Mouse (Mus musculus) heart, embryonic 14.5 days (tissue): ENCODE data around the gene 4930404N11Rik. TPM values are rescaled to one million over a fixed set of nuclear protein-coding genes. Genes with fewer than 3 reads are reported as not detected.

Experiments
- ATAC-seq: fragments of 200-750 bp; cut with Nextera tagmentation; 2 replicates; pipeline ENCODE4 v1.8.0; 2017; ENCODE audit warnings: low read depth, moderate TSS enrichment; ENCODE audit not compliant: insufficient number of reproducible peaks, insufficient read depth, low FRiP score
- H3K27ac ChIP-seq, 2 experiments: fragments of 200-500 bp in 1 of 2; fragments of 300-500 bp in 1 of 2; sonication (generic) in 1 of 2; replicated peaks in 1 of 2; 2 replicates each; pipeline ENCODE4 v1.5.1; 2012 to 2014; ENCODE audit warnings: low read depth in 2 of 2, low read length in 2 of 2, control low read depth in 1 of 2, mild to moderate bottlenecking in 1 of 2, mixed read lengths in 1 of 2; ENCODE audit not compliant: control insufficient read depth in 1 of 2, insufficient read depth in 1 of 2
- H3K27me3 ChIP-seq: fragments of 300-500 bp; sonication (generic); 2 replicates; pipeline ENCODE4 v1.6.1; 2014; ENCODE audit warnings: mild to moderate bottlenecking, low read length, control low read depth; ENCODE audit not compliant: control insufficient read depth, insufficient read depth
- H3K36me3 ChIP-seq: fragments of 300-500 bp; sonication (generic); 2 replicates; pipeline ENCODE4 v1.6.1; 2014; ENCODE audit warnings: mild to moderate bottlenecking, control low read depth, low read length, mixed read lengths; ENCODE audit not compliant: control insufficient read depth, insufficient read depth
- H3K4me1 ChIP-seq, 2 experiments: fragments of 200-500 bp in 1 of 2; fragments of 300-500 bp in 1 of 2; sonication (generic) in 1 of 2; 2 replicates each; pipeline ENCODE4 v1.6.1; 2012 to 2014; ENCODE audit warnings: low read length in 2 of 2, control low read depth in 1 of 2, mixed read lengths in 1 of 2; ENCODE audit not compliant: control insufficient read depth in 2 of 2, insufficient read depth in 2 of 2
- H3K4me2 ChIP-seq: fragments of 300-500 bp; sonication (generic); 2 replicates; pipeline ENCODE4 v1.6.1; 2014; ENCODE audit warnings: mild to moderate bottlenecking, low read length
- H3K4me3 ChIP-seq, 2 experiments: fragments of 200-500 bp in 1 of 2; fragments of 300-500 bp in 1 of 2; sonication (generic) in 1 of 2; 2 replicates each; pipeline ENCODE4 v1.5.1; 2012 to 2014; ENCODE audit warnings: low read length in 2 of 2, mild to moderate bottlenecking in 2 of 2, control low read depth in 1 of 2, low read depth in 1 of 2, moderate library complexity in 1 of 2; ENCODE audit not compliant: control insufficient read depth in 1 of 2, insufficient read depth in 1 of 2
- H3K9ac ChIP-seq: fragments of 300-500 bp; sonication (generic); 2 replicates; pipeline ENCODE4 v1.6.1; 2014; ENCODE audit warnings: mild to moderate bottlenecking, low read length
- H3K9me3 ChIP-seq: fragments of 300-500 bp; sonication (generic); 2 replicates; pipeline ENCODE4 v1.6.1; 2016; ENCODE audit warnings: low read length, control low read depth; ENCODE audit not compliant: control insufficient read depth
- WGBS: fragments of 180-500 bp; shearing (Covaris S2); extraction: QIAGEN DNeasy Blood & Tissue Kit; methylation state at CpG from one replicate; pipeline ENCODE4 v1.1.7; 2014; 5-methylcytosine and 5-hydroxymethylcytosine counted together
- polyA plus RNA-seq: library from polyadenylated mRNA; unstranded; fragments of >200 nt; fragmentation: Nextera tagmentation; extraction: Ambion mirVana; gene quantifications from 2 replicates; pipeline ENCODE4 v1.2.1, GENCODE M21; 2014

4930404N11Rik gene
- polyA plus RNA-seq, 1 experiment from 2014 or later, result 0.38 TPM

DNA sequence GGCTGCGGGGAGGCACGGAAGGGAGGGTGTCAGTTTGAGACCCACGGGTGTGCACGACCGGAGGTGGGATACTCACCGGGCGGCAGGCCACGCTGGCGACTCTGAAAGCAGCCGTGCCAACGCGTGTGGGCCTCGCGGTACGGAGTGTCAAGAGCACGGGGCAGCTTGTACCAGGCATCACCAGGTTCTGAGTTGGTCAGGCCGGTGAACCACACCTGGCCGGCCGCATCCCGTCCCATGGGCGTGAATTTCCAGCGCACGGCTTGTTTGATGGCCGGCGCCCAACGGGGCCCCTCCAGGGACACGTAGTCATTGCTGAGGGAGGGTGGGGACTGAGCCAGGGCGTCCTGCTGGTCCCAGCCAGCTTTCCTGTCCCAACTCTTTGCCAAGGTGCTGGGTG is 950 bp downstream of the 4930404N11Rik start:
- Histone ChIP-seq H3K27ac (0 out of 4 replicates have a peak overlapping the region, but pooled peaks of 1 of the 2 experiments have one; percentile 22), H3K9me3 (no peaks in the 10 kb centered on the region), H3K9ac (peak overlapping the region; percentile 73), H3K27me3 (no peaks in the 10 kb centered on the region), H3K4me3 (peak overlapping the region; percentile 35 to 40), H3K4me2 (peak overlapping the region; percentile 69), H3K4me1 (peaks cover 29 to 63% of the 10 kb centered on the region in 2 experiments), H3K36me3 (peaks cover 55% of the 10 kb centered on the region)
- WGBS, result 6% methylated on average over 28 of the region's 28 CpGs
- no peak for ATAC-seq

DNA sequence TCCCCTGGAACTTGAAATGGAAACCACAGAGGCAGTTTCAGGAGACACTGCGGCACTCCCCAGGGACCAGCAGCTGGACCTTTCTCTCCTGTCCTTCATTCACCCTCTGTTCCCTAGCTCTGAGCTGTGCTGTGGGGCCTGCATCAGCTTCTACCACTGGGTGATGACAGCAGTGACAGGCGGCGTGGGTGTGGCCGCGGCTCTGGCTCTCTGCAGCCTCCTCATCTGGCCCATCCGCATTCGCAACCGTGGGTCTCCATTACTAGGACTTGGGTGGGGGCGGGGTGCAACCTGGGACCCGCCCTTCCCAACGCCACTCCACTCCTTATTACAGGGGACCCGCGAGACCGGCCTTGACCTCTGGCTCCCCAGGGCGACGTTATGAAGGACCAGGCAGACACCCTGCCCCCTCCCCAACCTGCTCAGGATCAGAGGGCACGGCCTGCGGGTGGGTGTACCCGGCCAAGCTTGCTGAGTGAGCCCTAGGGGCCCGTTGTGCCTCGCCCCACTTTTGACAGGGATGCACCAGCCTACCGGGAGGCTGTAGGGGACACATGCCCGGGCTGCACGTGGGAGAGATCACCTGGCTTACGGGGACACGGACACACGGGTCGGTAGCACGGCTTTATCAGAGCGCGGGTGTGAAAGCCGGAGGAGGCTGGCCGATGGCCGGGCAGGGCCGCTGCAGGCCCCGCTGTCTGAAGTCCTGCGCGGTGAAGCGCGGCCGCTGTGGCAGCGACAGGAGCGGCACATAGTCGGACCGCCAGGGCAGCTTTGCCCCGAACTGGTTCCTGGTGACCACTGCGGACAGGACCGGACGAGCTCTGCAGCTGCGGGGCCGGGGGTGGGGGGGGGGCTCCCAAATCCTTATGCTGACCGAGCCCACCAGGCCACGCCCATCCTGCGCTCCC is 1.9 kb downstream of the 4930404N11Rik start:
- peaks cover 31 to 71% of the 10 kb centered on the region in 2 experiments for H3K4me1 ChIP-seq
- WGBS, result 3% methylated on average over 54 of the region's 54 CpGs
- peak; percentile 63 for ATAC-seq

DNA sequence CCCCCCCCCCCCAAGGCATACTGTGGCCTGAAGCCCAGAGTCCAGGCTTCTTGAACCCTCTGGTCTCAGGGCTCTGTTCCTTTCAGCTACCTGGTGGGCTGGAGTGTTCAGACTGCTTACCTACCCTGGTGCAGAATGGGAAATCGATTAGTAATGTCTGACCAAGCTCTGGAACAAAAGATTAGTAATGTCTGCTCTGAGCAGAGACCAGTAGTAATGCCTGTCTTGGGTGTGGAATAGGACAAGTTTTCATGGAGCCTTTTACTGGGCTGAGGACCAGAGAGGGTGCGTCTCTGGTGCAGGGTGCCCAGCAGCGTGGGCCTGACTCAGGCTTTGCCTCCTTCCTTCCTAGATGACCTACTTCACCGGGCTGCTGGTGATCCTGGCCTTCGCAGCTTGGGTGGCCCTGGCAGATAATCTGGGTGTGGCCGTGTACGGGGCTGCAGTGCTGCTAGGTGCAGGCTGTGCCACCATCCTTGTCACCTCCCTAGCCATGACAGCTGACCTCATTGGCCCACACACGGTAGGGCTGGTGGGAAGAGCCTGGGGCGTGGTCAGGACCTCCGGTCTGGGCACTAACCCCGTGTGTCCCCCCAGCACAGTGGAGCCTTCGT is 3.2 kb downstream of the 4930404N11Rik start:
- peak overlapping the region in 1 of 2 experiments; percentile 35; a peak in 1 of 4 replicates for H3K4me3 ChIP-seq
- no peak for ATAC-seq

More for the DNA sequence above, 1.9 kb downstream of the 4930404N11Rik start:
- Histone ChIP-seq H3K27ac (peak overlapping the region; percentile 88 to 96), H3K9ac (peak overlapping the region; percentile 73), H3K36me3 (peaks cover 46% of the 10 kb centered on the region), H3K9me3 (no peaks in the 10 kb centered on the region), H3K27me3 (no peaks in the 10 kb centered on the region), H3K4me2 (peak overlapping the region; percentile 69), H3K4me3 (peak overlapping the region; percentile 35 to 40)

DNA sequence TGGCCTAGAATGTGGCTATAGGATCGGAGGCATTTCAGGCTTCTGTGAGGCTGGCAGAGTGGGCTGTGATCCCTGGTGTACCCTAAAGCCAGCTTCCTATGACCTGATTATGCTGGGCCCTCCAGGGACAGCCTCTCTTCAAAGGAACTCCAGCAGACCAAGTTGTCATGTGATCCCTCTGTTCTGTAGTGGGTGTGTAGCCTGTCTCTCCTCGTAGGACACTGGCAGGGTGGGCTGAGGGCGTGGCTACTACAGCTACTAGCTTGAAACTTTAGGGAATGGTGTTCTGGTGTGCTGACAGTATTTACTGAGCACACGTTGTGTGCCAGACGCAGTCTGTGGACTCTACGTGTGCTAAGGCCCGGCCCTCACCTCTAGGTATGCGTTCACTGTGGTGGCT is 4.9 kb downstream of the 4930404N11Rik start:
- 50% methylated on average over 8 of the region's 8 CpGs for WGBS
- H3K9ac ChIP-seq, result peak overlapping the region; percentile 21
- no peaks in the 10 kb centered on the region for H3K27me3 ChIP-seq
- peak overlapping the region in 1 of 2 experiments; percentile 58; a peak in 1 of 4 replicates for H3K27ac ChIP-seq
- peaks cover 36 to 79% of the 10 kb centered on the region in 2 experiments for H3K4me1 ChIP-seq
- H3K4me2 ChIP-seq, result no peak overlapping the region
- H3K9me3 ChIP-seq, result no peaks in the 10 kb centered on the region
- ATAC-seq, result no peak
- no peak overlapping the region for H3K4me3 ChIP-seq
- H3K36me3 ChIP-seq, result peaks cover 22% of the 10 kb centered on the region

More for the DNA sequence above, 3.2 kb downstream of the 4930404N11Rik start:
- H3K9ac ChIP-seq, result peak overlapping the region; percentile 73
- peaks cover 33% of the 10 kb centered on the region for H3K36me3 ChIP-seq
- peak overlapping the region; percentile 69 for H3K4me2 ChIP-seq
- H3K9me3 ChIP-seq, result no peaks in the 10 kb centered on the region
- peak overlapping the region; percentile 88 to 96 for H3K27ac ChIP-seq
- WGBS, result 44% methylated on average over 12 of the region's 12 CpGs
- peaks cover 37 to 79% of the 10 kb centered on the region in 2 experiments for H3K4me1 ChIP-seq
- H3K27me3 ChIP-seq, result no peaks in the 10 kb centered on the region

DNA sequence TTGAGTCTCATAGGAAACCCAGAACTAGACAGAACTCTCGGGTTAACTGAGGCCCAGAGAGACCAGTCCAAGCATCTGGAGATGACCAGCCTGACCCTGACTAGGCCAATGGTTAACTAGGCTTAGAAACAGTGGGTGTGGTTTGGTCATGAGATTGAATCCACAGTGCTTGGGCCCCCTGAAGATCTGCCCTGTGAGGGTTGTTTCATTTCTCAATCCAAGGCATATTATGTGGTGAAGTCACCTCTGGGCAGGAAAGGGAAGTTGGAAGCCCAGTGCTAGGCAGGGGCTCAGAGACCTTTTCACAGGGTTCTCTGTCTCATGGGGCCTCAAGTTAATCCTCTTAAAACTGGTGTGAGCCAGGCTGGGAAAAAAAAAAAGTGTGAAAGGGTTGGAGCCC is 6.8 kb downstream of the 4930404N11Rik start:
- peak overlapping the region in 1 of 2 experiments; percentile 92; a peak in 1 of 4 replicates for H3K4me3 ChIP-seq
- peaks cover 22% of the 10 kb centered on the region for H3K36me3 ChIP-seq
- H3K4me2 ChIP-seq, result peak overlapping the region; percentile 98
- peak overlapping the region in 1 of 2 experiments; percentile 63; a peak in 1 of 4 replicates for H3K27ac ChIP-seq
- H3K27me3 ChIP-seq, result no peaks in the 10 kb centered on the region
- no peaks in the 10 kb centered on the region for H3K9me3 ChIP-seq
- ATAC-seq, result no peak
- WGBS, result 61% methylated on average over 1 of the region's 1 CpGs
- peak overlapping the region; percentile 92 for H3K9ac ChIP-seq
- peaks cover 23 to 61% of the 10 kb centered on the region in 2 experiments for H3K4me1 ChIP-seq

DNA sequence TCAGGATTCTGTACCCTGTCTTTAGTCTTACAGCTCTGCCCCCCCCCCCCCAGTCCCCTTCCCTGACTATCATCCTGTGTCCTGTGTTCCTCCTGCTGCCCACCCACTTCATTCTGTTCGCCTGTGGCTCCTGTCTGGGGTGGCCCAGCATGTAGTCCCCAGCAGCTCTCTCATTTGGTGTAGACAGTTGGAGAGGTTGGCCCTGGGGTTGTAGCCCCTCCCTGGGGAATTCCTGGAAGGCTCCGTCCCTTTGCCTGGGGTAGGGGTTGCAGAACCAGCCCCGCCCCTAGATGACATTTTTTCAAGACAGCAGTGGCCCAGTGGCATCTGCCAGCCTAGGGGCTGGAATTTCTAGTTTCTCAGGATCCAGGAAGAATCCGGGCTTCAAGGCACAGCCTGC is 7.4 kb downstream of the 4930404N11Rik start:
- H3K27ac ChIP-seq, result peak overlapping the region in 1 of 2 experiments; percentile 63; a peak in 2 of 4 replicates
- H3K4me2 ChIP-seq, result peak overlapping the region; percentile 98
- H3K4me1 ChIP-seq, result peaks cover 17 to 55% of the 10 kb centered on the region in 2 experiments
- ATAC-seq, result no peak
- H3K4me3 ChIP-seq, result peak overlapping the region; percentile 87 to 92
- H3K9me3 ChIP-seq, result no peaks in the 10 kb centered on the region
- H3K9ac ChIP-seq, result peak overlapping the region; percentile 92
- no peaks in the 10 kb centered on the region for H3K27me3 ChIP-seq
- H3K36me3 ChIP-seq, result peaks cover 22% of the 10 kb centered on the region
- WGBS, result 14% methylated on average over 4 of the region's 4 CpGs
